Mouse (Mus musculus) E14TG2a.4 (cell line): Measurements from ENCODE around the gene Fam129c.

ENCODE experiments used
- CTCF ChIP-seq: conservative IDR thresholded peaks from 2 replicates; pipeline ENCODE4 v1.5.1; 2014; ENCODE audit warnings: low read length
- NANOG ChIP-seq: IDR thresholded peaks from 2 replicates; pipeline ENCODE4 v1.6.1; 2014; ENCODE audit warnings: borderline replicate concordance, low read length, mixed read lengths
- POU5F1 ChIP-seq: IDR thresholded peaks from 2 replicates; pipeline ENCODE4 v1.6.1; 2014; ENCODE audit warnings: low read length, borderline replicate concordance

DNA sequence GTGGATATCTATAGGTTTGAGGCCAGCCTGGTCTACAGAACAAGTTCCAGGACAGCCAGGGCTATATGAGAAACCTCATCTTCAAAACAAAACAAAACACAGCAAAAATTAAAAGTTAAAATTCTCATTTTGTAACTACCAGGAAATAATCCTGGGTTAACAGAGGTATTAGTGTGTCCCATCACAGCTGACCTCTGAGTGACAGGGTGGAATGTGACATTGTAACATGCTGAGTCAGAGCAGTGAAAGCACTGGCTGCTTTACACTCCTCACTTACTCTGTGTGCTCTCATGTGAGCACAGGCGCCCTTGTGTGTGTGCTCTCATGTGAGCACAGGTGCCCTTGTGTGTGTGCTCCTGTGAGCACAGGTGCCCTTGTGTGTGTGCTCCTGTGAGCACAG is 22.4 kb upstream of the Fam129c start:
- TF ChIP-seq CTCF (no peak), POU5F1 (no peak), NANOG (no peak)
